Mouse (Mus musculus) megakaryocyte progenitor cell, adult 5-6 weeks (primary cell): ENCODE data around the gene Gm28035. TPM values are rescaled to one million over a fixed set of nuclear protein-coding genes. Genes with fewer than 3 reads are reported as not detected.

ENCODE experiments used
- ATAC-seq: replicated peaks from 2 replicates; pipeline ENCODE4 v1.8.0; 2016; ENCODE audit warnings: mild to moderate bottlenecking, moderate TSS enrichment, inconsistent platforms; ENCODE audit not compliant: poor library complexity
- total RNA-seq, 2 experiments: library from RNA; stranded (forward) in 1 of 2; stranded (reverse) in 1 of 2; fragments of 157-497, 149-512 nt in 1 of 2; fragments of 200-1000 nt in 1 of 2; gene quantifications; 2 replicates each; pipeline versions ENCODE4 v1.2.3 to v1.2.4; 2015 to 2017

Gm28035 gene
- total RNA-seq, 2 experiments from 2014 or later: not detected

DNA sequence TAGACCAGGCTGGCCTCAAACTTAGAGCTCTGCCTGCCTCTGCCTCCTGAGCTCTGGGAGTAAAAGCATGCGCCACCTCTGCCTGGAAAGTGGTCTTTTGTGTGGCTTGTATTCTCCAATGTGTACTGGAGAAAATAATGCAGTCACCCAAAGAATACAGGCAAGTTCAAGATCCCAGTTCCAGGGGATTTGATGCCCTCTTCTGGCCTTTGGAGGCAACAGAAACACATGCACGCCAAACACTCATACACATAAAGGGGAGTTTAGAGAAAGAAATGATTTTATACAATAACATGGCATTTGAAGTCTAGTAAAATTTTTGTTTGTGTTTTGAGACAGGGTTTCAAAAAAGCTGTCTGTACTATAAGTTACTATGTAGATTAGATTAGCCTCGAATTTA, 59.2 kb downstream of the Gm28035 start:
- no peak for ATAC-seq

DNA sequence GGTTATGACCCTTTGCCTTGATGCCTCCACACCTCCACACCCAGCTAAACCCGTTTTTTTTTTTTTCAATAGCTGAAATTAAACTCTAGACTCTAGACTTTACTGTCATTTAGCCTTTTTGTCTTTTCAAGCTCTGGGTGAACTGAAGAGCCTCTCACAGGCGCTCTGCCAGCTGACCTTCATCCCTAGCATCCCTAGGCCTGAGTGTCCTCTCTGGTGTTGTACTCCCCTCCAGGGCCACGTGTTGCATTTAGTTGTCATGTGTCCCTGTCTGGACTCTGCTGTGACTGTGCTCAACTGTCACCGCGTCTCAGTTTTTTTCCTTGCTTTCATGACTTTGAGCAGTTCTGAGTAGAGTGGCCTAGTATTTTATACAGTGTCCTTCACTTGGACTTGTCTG, 59.6 kb downstream of the Gm28035 start:
- no peak for ATAC-seq

GRCm38 (mm10) chr2:30306087-30306486, 65.7 kb downstream of the Gm28035 start:
- ATAC-seq: no peak

- peak; percentile 93 for ATAC-seq
These were observed 69.0 kb downstream of the Gm28035 start for GRCm38 (mm10) chr2:30309351-30309750.

DNA sequence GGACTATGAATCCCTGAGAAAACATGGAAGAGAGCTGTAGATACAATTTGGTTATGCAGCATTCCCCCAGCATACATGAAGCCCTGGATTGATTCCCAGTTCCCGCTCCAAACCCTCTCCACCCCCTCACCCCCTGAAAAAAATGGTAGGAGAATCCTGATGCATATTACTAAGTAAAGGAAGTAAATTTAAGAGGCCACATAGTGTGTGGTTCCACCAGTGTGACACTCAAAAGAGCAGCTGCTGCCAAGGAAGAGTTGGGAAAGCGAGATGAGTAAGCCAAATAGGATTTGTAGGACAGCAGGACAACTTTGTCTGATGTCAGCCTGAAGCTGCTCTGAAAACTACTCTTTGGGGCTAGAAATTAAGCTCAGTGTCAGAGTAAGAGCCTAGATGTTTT, 71.1 kb downstream of the Gm28035 start:
- ATAC-seq: no peak

- peak; percentile 65 for ATAC-seq
These were observed 75.8 kb downstream of the Gm28035 start for GRCm38 (mm10) chr2:30316136-30316535.

DNA sequence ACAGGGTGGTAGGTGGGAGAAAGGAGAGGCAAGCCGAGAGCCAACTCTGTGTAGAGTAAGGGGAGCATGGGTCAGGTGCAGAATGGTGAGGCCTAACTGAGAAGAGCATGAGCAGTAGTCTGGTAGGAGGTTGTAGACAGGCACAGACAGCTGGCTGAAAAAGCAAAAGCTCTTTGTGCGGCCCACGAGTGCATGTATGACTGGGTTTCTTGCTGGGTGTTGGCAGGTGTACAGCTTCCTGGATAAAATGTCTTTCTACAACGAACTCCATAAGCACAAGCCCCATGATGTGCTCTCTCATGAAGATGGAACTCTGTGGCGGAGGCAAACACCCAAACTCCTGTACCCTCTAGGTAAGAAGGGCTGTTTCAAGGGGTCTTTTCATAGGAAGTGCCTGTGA, 76.6 kb downstream of the Gm28035 start:
- no peak for ATAC-seq

DNA sequence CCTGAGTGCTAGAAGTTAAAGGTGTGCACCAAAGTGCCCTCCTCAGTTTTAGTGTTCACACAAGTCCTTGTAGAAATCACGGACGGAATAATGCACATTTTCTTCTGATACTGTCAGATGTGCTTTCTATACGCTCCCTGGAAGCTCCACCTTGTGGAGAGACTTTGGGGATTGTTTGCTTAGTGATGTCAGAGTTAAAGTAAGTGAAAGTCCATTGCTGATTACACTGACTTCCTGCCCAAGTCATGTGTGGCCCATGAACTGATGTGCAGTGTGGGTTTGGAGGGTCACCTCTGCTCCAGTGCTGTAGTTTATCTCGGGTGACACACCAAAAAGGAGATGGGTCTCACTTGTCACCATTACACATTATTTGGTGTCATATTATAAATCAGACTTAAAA, 78.9 kb downstream of the Gm28035 start:
- no peak for ATAC-seq

GRCm38 (mm10) chr2:30323111-30323510, 82.7 kb downstream of the Gm28035 start:
- no peak for ATAC-seq

DNA sequence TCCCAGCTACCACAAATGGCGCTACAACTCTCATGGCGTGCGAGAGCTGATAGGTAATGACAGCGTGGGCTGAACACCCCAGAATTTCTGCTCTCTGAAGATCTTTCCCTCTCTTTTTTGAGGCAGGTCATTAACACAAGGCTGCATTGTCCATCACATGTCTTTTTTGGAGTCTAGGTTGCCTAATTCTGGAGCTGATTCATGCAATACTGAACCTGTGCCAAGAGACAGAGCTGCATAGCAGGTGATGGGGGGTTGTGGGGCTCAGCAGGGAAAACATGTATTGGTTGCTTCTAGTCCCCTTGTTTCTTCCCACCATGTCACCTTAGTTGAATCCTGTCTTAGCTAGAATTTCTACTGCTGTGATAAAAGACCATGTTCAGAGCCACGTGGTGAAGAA, 84.9 kb downstream of the Gm28035 start:
- no peak for ATAC-seq

- ATAC-seq: no peak
These were observed 86.9 kb downstream of the Gm28035 start for GRCm38 (mm10) chr2:30327276-30327675.

DNA sequence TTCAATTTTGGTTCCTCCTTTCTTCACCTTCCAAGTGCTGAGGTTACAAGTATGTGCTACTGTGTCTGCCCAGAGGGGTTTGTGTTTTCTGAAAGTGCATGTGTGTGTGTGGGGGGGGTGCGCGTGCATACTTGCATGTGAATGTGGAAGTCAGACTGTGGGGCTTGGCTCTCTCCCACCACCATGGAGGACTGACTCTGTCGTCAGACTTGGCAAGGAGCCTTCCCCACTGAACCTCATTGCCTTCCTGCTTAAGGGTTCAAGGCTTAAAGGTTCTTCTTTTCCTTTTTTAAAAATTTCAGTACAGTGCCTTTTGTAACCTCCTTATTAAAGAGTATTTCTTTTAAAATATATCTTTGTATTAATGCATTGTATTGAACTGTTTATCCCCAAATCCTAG, 88.4 kb downstream of the Gm28035 start:
- ATAC-seq: no peak

Other genes with a start within 250 kb of the Gm28035 start
- 9.5 and 18.5 TPM in 2 replicates for gene Wdr34, start 191.7 kb upstream of the Gm28035 start, total RNA-seq (2015)
- 9.4 and 10.3 TPM in 2 replicates for gene Wdr34, start 191.7 kb upstream of the Gm28035 start, total RNA-seq (2017)
- 465 and 470 TPM in 2 replicates for gene Set, start 183.2 kb upstream of the Gm28035 start, total RNA-seq (2015)
- gene Set, start 183.2 kb upstream of the Gm28035 start, total RNA-seq (2017): 1,489 and 2,093 TPM in 2 replicates
- 3.1 and 3.6 TPM in 2 replicates for gene Pkn3, start 162.9 kb upstream of the Gm28035 start, total RNA-seq (2015)
- 7.9 and 10.2 TPM in 2 replicates for gene Pkn3, start 162.9 kb upstream of the Gm28035 start, total RNA-seq (2017)
- gene Zdhhc12, start 146.9 kb upstream of the Gm28035 start, total RNA-seq (2015): 17.4 and 18.2 TPM in 2 replicates
- gene Zdhhc12, start 146.9 kb upstream of the Gm28035 start, total RNA-seq (2017): 10.7 and 13.3 TPM in 2 replicates
- 8.8 and 9.4 TPM in 2 replicates for gene Zer1, start 116.0 kb upstream of the Gm28035 start, total RNA-seq (2015)
- gene Zer1, start 116.0 kb upstream of the Gm28035 start, total RNA-seq (2017): 6.9 and 7.9 TPM in 2 replicates
- 28.8 and 29.0 TPM in 2 replicates for gene Tbc1d13, start 106.8 kb upstream of the Gm28035 start, total RNA-seq (2015)
- 47.2 and 65.0 TPM in 2 replicates for gene Tbc1d13, start 106.8 kb upstream of the Gm28035 start, total RNA-seq (2017)
- gene Endog, start 69.1 kb upstream of the Gm28035 start, total RNA-seq (2015): 10.2 and 12.7 TPM in 2 replicates
- gene Endog, start 69.1 kb upstream of the Gm28035 start, total RNA-seq (2017): 4.0 and 11.6 TPM in 2 replicates
- 21.5 and 28.3 TPM in 2 replicates for gene Spout1, start 62.1 kb upstream of the Gm28035 start, total RNA-seq (2015)
- gene Spout1, start 62.1 kb upstream of the Gm28035 start, total RNA-seq (2017): 40.1 and 44.2 TPM in 2 replicates
- 3.0 and 5.5 TPM in 2 replicates for gene Kyat1, start 34.7 kb upstream of the Gm28035 start, total RNA-seq (2015)
- gene Kyat1, start 34.7 kb upstream of the Gm28035 start, total RNA-seq (2017): 7.0 and 8.5 TPM in 2 replicates
- 11.7 and 11.9 TPM in 2 replicates for gene Lrrc8a, start 2.9 kb upstream of the Gm28035 start, total RNA-seq (2015)
- 7.0 and 7.4 TPM in 2 replicates for gene Lrrc8a, start 2.9 kb upstream of the Gm28035 start, total RNA-seq (2017)
- 0.35 and 0.64 TPM in 2 replicates for gene Phyhd1, start 25.6 kb downstream of the Gm28035 start, total RNA-seq (2015)
- gene Phyhd1, start 25.6 kb downstream of the Gm28035 start, total RNA-seq (2017): 0.88 and 2.8 TPM in 2 replicates
- gene Gm28038, start 40.5 kb downstream of the Gm28035 start, total RNA-seq (2015): not detected in 2 replicates
- gene Gm28038, start 40.5 kb downstream of the Gm28035 start, total RNA-seq (2017): not detected in 2 replicates
- 5.9 TPM in 2 replicates for gene Dolk, start 45.8 kb downstream of the Gm28035 start, total RNA-seq (2015)
- gene Dolk, start 45.8 kb downstream of the Gm28035 start, total RNA-seq (2017): 9.3 and 14.1 TPM in 2 replicates
- 34.3 and 35.8 TPM in 2 replicates for gene Nup188, start 45.8 kb downstream of the Gm28035 start, total RNA-seq (2015)
- 21.6 and 21.7 TPM in 2 replicates for gene Nup188, start 45.8 kb downstream of the Gm28035 start, total RNA-seq (2017)
- gene Sh3glb2, start 118.8 kb downstream of the Gm28035 start, total RNA-seq (2015): 16.1 and 16.7 TPM in 2 replicates
- gene Sh3glb2, start 118.8 kb downstream of the Gm28035 start, total RNA-seq (2017): 23.4 and 24.8 TPM in 2 replicates
- 4.2 and 5.0 TPM in 2 replicates for gene Miga2, start 123.7 kb downstream of the Gm28035 start, total RNA-seq (2015)
- 11.7 and 12.3 TPM in 2 replicates for gene Miga2, start 123.7 kb downstream of the Gm28035 start, total RNA-seq (2017)
- 4.0 and 8.1 TPM in 2 replicates for gene Dolpp1, start 151.7 kb downstream of the Gm28035 start, total RNA-seq (2015)
- gene Dolpp1, start 151.7 kb downstream of the Gm28035 start, total RNA-seq (2017): 16.3 and 26.0 TPM in 2 replicates
- 21.2 and 31.7 TPM in 2 replicates for gene Crat, start 175.2 kb downstream of the Gm28035 start, total RNA-seq (2015)
- 8.4 and 9.1 TPM in 2 replicates for gene Crat, start 175.2 kb downstream of the Gm28035 start, total RNA-seq (2017)
- 75.9 and 90.4 TPM in 2 replicates for gene Ptpa, start 175.5 kb downstream of the Gm28035 start, total RNA-seq (2015)
- gene Ptpa, start 175.5 kb downstream of the Gm28035 start, total RNA-seq (2017): 63.0 and 63.3 TPM in 2 replicates
- gene Ier5l, start 233.7 kb downstream of the Gm28035 start, total RNA-seq (2015): 0.07 and 0.12 TPM in 2 replicates
- 0.10 and 0.96 TPM in 2 replicates for gene Ier5l, start 233.7 kb downstream of the Gm28035 start, total RNA-seq (2017)